Mouse (Mus musculus) G1E-ER4 (cell line): ENCODE data around the gene Syn3. TPM values are rescaled to one million over a fixed set of nuclear protein-coding genes. Genes with fewer than 3 reads are reported as not detected.

Source experiments
- GATA1 ChIP-seq: IDR thresholded peaks from one replicate; pipeline ENCODE4 v1.8.0; 2012; ENCODE audit warnings: low read length, inconsistent platforms
- polyA plus RNA-seq: library from polyadenylated mRNA; stranded (reverse); fragments of >175 nt; gene quantifications from 2 replicates; pipeline ENCODE4 v1.2.3, GENCODE M21; 2012

Gene Syn3
- polyA plus RNA-seq, 1 experiment, result not detected

DNA sequence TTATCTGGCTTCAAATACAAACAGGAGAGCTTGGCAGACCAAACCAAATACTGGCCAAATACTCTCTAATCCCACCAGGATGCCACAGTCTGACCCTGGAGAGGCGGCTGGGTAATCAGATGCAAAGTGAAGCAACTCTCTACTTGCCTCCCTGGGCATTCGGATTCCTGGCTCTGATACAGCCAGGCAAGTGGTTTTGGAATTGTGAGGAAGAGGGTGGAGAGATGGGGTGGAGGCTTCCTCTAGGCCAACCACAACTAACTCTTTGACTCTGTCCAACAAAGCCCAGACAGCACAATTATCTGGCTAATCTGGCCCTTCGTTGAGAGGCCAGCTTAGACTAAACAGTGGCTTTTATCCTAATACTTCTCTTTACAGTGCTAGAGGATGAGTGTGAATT lies 54.0 kb downstream of the Syn3 start:
- TF ChIP-seq GATA1, result no peak

DNA sequence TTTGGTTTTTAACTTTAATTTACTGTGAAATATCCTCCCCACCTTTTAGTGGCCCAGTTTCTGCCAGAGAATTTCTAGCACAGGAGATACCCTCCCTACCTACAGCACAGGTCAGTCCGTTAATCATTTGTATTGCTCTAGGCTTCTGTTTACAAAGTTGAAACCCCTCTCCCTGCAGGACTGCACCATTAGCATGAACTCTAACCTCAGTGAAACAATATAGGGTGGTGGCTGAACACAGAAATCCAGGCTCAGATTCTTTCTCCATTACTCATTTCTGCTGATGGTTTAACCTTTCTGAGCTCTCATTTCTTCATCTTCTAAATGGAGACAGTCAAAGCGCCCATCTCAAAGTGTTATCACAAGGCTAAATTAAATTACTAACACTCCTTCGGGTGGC lies 56.9 kb downstream of the Syn3 start:
- no peak for TF ChIP-seq GATA1

DNA sequence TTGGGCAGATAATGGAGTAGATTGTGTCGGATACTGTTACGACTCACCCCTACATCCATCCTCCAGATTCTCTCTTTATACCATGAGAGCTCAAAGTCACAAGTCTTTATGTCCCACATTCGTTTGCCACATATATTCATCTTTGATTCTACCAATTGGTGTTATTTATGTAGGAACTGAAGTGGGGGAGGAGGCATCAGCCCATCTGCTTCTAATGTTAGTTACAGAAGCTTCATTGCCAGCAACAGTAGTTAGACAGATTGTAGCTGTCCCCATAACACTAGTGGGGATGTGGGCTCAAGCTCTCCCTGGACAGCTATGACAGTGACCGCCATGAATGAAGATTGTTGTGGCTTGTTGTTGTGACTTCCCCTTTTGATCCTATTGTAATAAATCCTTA lies 59.1 kb downstream of the Syn3 start:
- TF ChIP-seq GATA1, result no peak

DNA sequence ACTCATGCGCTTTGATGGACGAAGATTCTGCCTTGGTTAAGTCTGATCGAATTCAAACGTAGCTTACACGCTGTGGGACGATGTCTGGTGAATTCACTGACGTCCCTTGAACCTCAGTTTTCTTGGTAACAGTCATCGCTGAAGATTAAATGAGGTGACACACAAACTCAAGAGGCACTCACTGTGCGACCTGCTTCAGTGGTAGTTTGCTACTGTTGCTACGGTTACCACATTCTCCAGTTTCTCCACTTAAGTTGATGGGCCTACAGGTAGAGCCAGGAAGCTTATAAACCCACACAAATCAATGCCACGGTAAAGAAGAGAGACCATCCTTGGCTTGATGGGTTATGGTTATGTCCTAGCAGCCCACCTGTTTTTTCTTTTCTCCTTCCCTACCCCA lies 61.4 kb downstream of the Syn3 start:
- no peak for TF ChIP-seq GATA1

DNA sequence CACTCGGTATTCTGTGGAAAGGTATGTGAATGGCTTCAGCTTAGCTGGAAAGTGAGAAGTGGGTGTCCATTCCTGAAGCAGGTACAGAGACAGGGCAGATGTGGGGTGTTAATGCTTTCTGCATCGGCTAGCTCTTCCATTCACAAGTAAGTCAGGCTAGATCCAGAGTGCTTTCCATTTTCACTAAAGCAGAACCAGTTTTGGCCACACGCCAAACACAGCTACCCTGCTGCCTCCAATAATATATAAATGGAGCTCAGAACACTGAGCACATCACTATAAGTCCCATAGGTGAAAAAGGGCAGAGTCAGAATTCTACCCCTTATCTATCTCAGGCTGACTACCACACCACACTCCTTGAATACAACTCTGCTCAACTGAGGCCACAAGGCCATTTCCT lies 69.0 kb downstream of the Syn3 start:
- no peak for TF ChIP-seq GATA1

DNA sequence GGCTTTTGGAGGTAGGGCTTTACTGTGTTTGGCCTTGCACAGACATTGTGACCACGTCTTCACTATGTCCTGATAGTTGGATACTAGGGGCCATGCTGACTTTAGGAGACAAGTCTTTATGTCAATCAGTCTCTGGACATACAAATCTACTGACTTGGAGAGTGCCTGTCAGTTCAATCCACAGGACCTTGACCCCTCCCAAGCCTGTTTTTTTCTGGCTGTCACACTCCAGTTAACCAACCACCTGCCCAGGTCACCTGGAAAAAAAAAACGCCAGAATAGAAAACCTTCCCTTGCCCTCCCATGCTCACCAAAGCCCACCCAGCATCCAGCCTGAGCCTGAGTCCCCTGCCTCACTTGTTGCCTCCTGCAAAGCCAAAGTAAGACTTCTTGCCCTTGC lies 70.7 kb downstream of the Syn3 start:
- TF ChIP-seq GATA1, result no peak

DNA sequence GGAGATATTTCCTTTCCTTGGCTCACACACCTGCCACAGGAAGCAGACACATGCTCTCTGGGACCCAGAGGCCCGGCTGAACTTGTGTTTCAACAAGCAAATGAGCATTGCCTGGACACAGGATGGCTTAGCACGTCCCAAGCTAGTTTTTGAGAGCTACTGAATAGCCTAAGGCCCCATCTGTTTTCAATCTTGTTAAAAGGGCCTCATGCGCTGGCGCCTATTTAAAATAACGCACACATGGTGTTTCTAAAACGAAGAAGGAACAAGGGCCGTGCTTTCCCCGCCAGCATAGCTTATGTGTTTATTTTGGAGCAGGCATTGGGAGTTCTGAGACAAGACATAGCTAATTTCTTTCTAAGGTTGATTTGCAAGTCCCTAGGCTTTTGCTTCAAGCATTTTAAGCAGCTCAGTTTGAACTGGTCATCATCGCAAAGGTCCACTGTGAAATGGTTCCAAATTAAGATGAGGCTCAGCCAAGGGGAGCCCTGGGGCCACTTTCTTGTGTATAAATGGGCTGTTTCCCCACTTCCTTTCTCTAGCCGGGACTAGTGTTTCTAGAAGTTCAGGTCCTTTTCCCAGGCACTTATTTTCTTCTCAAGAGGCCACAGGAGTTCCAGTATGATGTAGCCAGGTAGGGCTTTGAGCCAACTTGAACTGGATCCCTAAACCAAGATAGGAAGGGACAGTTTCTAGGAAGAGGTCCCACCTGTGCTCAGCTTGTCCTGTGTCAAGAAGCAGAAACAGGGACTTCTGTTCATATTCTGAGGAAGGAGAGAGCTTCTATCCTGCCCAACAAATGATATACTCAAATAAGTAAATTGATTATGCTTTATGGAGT lies 72.8 kb downstream of the Syn3 start:
- TF ChIP-seq GATA1, result no peak

DNA sequence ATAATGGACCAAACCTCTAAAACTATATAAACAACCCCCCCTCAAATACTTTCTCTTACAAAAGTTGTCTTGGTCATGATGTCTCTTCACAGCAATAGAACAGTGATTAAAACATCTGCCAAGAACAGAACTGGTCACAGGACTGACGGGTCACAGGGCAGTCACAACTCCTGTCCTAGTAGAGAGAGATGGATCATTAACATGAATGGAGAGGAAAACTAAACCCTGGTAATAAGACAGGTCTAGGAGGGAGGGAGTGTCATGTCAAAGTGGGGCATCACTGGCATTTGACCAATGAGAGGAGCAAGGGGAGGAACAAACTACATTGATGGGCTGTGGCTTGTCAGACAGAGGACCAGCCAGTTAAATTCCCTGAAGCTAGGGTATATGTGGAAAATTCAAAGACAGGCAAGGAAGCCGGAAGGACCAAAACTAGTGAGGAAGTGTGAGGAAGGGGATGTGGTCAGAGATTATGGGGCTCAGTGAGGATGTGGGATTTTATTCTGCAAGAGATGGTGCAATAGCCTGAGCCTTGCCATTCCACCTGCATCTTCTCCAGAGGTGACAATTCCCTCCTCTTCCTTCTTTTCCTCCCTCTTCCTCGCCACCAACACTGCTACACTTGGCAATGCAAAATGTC lies 76.8 kb downstream of the Syn3 start:
- TF ChIP-seq GATA1, result no peak

DNA sequence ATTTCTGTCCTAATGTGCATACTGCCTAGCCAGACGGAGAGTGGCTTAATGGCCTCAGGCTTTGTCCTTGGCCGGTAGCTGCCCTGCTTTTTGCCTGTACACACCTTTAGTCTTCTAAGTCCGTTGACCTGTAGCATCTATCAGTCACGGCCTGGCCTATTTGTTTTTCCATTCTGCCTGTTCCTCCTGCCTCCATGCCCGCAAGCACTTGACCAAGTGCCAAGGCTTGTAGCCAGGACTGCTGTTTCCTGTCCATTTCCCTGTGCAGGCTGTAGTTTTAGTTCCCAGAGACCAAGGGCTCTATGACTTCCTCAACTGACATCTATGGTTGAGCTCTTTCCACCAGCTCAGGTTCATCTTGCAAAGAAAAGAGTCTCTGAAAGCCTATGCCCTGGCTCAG lies 79.8 kb downstream of the Syn3 start:
- TF ChIP-seq GATA1, result no peak

DNA sequence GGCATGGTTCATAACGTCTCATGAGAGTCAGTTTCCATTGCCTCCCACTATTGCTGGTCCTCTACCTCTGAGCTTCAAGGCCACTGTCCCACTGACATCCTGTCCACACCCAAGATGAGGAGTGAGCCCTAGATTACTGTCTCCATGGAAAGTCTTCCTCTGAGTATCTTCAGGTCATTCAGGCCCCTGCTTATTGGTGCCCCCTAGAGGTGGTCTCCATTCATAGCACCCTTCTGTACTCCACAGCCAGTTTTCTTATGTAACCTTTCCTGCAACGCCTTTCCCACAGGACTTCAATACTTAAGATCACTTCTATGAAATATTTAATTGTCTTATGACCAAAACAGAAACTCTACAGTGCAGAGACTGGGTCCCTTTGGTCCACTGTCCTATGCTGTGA lies 80.4 kb downstream of the Syn3 start:
- TF ChIP-seq GATA1, result no peak

DNA sequence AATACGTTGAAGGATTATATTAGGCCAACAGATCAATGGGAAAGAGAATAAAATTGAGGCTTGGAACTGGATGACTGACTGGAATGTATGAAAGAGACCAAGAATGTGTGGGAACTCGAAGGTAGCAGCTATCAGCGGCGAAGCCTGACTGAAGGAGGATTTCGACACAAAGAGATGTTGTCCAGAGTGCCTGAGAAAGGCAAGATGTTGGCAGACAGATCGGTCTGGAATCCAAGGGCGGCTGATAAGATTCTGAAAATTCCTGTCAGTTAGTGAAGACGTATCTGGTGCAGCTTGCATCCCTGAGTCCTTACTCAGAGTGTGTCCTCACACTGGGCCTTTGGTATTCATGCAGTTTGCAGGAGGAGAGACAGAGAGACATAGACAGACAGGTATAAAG lies 81.9 kb downstream of the Syn3 start:
- TF ChIP-seq GATA1, result no peak

DNA sequence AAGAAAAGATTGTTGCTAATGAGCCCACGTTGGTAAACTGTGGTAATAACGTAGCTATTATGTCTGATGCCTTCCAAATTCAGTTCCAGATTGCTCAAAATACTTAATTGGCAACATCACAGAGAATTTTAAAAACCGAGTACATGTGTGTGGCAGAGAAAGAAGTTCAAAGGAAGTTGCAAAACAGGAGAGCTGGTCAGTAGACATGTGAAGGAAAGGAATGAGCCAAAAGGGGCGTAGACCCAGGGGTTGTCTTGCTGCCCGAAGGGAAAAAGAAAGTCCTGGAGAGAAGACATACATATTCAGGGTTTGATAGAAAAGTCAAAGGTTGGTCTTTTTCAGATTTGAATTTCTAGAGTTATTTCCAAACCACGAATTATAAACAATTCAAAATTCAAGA lies 87.8 kb downstream of the Syn3 start:
- TF ChIP-seq GATA1, result no peak

DNA sequence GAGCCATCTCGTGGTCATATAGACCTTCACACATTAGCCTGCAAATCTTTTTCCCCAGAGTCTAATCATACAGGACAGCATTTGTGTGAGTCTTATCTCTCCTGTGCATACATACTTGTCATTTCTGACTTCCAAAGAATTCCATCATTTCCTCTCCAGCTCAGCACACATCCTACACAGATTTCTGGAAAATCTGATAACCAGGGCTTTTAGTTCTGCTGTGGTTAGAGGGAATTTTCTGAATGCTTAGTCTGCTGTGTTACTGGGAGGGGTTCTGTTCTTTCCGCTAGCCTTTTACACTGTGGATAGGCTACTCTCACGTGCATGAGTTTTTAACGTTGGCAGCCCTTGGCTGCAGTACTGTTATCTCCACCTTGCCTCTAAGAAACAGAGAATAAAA lies 91.7 kb downstream of the Syn3 start:
- no peak for TF ChIP-seq GATA1

DNA sequence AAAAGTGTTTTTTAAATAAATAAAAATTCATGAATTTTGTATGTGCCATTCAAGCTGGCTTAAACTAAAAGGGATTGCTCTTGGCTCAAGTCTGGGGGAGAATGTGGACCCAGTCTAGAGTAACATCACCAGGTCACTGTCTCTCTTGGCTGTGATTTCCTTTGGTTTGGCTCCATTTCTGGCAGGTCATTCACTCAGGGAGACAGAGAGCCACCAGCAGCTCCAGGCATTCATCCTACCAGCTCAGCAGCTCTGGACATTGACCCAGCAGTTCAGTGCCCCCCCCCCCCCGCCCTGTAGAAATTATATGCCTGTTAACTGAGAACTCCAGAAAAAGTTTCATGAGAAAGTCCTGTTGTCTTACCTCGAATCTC lies 100.4 kb downstream of the Syn3 start:
- no peak for TF ChIP-seq GATA1

DNA sequence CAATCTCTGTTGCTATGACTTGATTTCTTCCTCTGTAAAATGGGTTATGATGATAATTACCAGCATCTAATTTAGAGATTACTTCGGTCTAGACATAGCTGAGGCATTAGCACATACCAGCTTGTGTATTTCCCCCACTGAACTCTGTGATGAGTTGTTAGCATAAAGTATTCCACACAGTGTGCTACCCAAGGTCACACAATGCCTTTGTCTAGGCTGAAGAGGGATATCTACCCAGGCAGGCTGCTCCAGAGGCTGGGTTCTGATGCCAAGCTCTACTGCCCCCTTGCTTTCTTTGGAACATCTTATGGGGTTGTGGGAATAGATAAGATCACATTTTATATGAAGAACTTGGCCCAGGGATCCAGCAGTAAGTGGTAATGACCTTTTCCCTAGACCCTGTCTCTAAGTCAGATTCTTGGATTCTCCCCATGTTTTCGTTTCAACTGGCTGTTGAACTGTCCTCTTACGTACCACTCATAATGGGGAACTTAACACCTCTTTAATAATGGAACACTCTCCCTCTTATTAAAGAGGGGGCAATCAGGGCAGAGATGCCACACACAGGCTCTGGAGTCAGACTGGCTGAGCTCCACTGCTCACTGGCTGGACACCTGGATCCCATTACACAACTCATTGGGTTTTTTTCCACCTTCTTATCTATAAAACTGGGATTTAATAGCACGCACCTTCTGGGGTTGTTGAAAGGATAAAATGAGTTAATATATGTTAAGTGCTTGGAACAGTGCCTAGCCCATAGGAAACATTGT lies 100.9 kb downstream of the Syn3 start:
- TF ChIP-seq GATA1, result no peak

DNA sequence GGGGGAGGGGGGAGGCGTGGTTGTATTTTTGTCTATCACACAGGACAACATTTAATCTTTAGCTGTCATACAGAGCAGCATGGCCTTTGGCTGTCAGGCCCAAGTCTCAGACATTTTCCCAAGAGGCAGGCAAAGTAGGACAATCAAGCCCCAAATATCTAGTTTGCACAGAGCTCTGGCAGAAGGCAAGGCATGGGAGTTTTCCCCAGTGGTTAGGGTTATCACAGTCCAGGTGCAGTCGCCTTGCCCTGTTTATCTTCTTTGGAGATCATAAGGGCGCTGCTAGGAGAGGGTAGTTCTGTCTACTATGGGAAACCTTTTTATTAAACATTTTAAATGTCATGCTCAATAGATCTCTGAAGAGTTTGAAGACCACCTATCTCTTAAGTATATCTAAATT lies 106.3 kb downstream of the Syn3 start:
- no peak for TF ChIP-seq GATA1
